Mouse (Mus musculus): ENCODE measurements around the gene Agbl1. TPM values are rescaled to one million over a fixed set of nuclear protein-coding genes. Genes with fewer than 3 reads are reported as not detected.
A peak's percentile ranks its signal among the peaks of the same experiment; 100 is the strongest.

Gene Agbl1
- total RNA-seq, 2 experiments from 2014 or later = 0.09 to 0.16 TPM

- TF ChIP-seq CTCF (IDR thresholded peaks at IDR 0.05) = no peak
- no peak for DNase-seq (ENCODE audit: extremely low spot score in 1 of 2, low spot score in 2 of 2)
- Histone ChIP-seq H3K4me3 (no peak overlapping the region), H3K27ac (no peak overlapping the region)
- intact Hi-C loops (cut with DNase I) = no loop called here
These were observed 255.9 kb downstream of the Agbl1 start for GRCm38 (mm10) chr7:76485546-76485945.

- no peak overlapping the region for H3K27ac ChIP-seq
- H3K4me3 ChIP-seq = no peak overlapping the region
- TF ChIP-seq CTCF (IDR thresholded peaks at IDR 0.05) = no peak
- DNase-seq (ENCODE audit: extremely low spot score in 1 of 2, low spot score in 2 of 2) = no peak
- intact Hi-C loops (cut with DNase I) = no loop called here
These were observed 257.8 kb downstream of the Agbl1 start for GRCm38 (mm10) chr7:76487519-76487918.

- no peak overlapping the region for H3K27ac ChIP-seq
- no peak overlapping the region for H3K4me3 ChIP-seq
- TF ChIP-seq CTCF (IDR thresholded peaks at IDR 0.05) = no peak
- intact Hi-C loops (cut with DNase I) = no loop called here
- no peak for DNase-seq (ENCODE audit: extremely low spot score in 1 of 2, low spot score in 2 of 2)
These were observed 294.6 kb downstream of the Agbl1 start for GRCm38 (mm10) chr7:76524291-76524690.

- DNase-seq (ENCODE audit: extremely low spot score in 1 of 2, low spot score in 2 of 2) = no peak
- TF ChIP-seq CTCF (IDR thresholded peaks at IDR 0.05) = no peak
- intact Hi-C loops (cut with DNase I) = no loop called here
These were observed 316.8 kb downstream of the Agbl1 start for GRCm38 (mm10) chr7:76546456-76546855.

GRCm38 (mm10) chr7:76547313-76547712 is 317.6 kb downstream of the Agbl1 start:
- Histone ChIP-seq H3K4me3 (no peak overlapping the region), H3K27ac (no peak overlapping the region)
- intact Hi-C loops (cut with DNase I) = no loop called here
- TF ChIP-seq CTCF (IDR thresholded peaks at IDR 0.05) = no peak
- no peak for DNase-seq (ENCODE audit: extremely low spot score in 1 of 2, low spot score in 2 of 2)

More at GRCm38 (mm10) chr7:76546456-76546855, 316.8 kb downstream of the Agbl1 start:
- no peak overlapping the region for H3K27ac ChIP-seq
- H3K4me3 ChIP-seq = no peak overlapping the region

GRCm38 (mm10) chr7:76551860-76552259 is 322.2 kb downstream of the Agbl1 start:
- H3K4me3 ChIP-seq = no peak overlapping the region
- no peak for TF ChIP-seq CTCF (IDR thresholded peaks at IDR 0.05)
- no peak for DNase-seq (ENCODE audit: extremely low spot score in 1 of 2, low spot score in 2 of 2)

GRCm38 (mm10) chr7:76560564-76561258 is 331.0 kb downstream of the Agbl1 start:
- H3K27ac ChIP-seq = no peak overlapping the region
- no peak for TF ChIP-seq CTCF (IDR thresholded peaks at IDR 0.05)
- H3K4me3 ChIP-seq = no peak overlapping the region
- no peak for DNase-seq (ENCODE audit: extremely low spot score in 1 of 2, low spot score in 2 of 2)
- intact Hi-C loops (cut with DNase I) = no loop called here

More at GRCm38 (mm10) chr7:76551860-76552259, 322.2 kb downstream of the Agbl1 start:
- intact Hi-C loops (cut with DNase I) = no loop called here
- H3K27ac ChIP-seq = no peak overlapping the region

GRCm38 (mm10) chr7:76562506-76562905 is 332.8 kb downstream of the Agbl1 start:
- Histone ChIP-seq H3K4me3 (no peak overlapping the region), H3K27ac (no peak overlapping the region)
- intact Hi-C loops (cut with DNase I) = no loop called here
- peak in 1 of 2 experiments; percentile 9 for DNase-seq (ENCODE audit: extremely low spot score in 1 of 2, low spot score in 2 of 2)
- TF ChIP-seq CTCF (IDR thresholded peaks at IDR 0.05) = no peak

- no peak overlapping the region for H3K27ac ChIP-seq
- no peak for DNase-seq (ENCODE audit: extremely low spot score in 1 of 2, low spot score in 2 of 2)
- intact Hi-C loops (cut with DNase I) = no loop called here
- no peak overlapping the region for H3K4me3 ChIP-seq
- TF ChIP-seq CTCF (IDR thresholded peaks at IDR 0.05) = no peak
These were observed 364.9 kb downstream of the Agbl1 start for GRCm38 (mm10) chr7:76594566-76595079.

GRCm38 (mm10) chr7:76597812-76598211 is 368.1 kb downstream of the Agbl1 start:
- Histone ChIP-seq H3K27ac (no peak overlapping the region), H3K4me3 (no peak overlapping the region)
- no peak for TF ChIP-seq CTCF (IDR thresholded peaks at IDR 0.05)
- DNase-seq (ENCODE audit: extremely low spot score in 1 of 2, low spot score in 2 of 2) = no peak
- intact Hi-C loops (cut with DNase I) = no loop called here

- no peak overlapping the region for H3K4me3 ChIP-seq
- intact Hi-C loops (cut with DNase I) = no loop called here
These were observed 370.5 kb downstream of the Agbl1 start for GRCm38 (mm10) chr7:76600050-76600690.

GRCm38 (mm10) chr7:76629528-76629927 is 399.8 kb downstream of the Agbl1 start:
- Histone ChIP-seq H3K27ac (no peak overlapping the region), H3K4me3 (no peak overlapping the region)
- TF ChIP-seq CTCF (IDR thresholded peaks at IDR 0.05) = no peak
- DNase-seq (ENCODE audit: extremely low spot score in 1 of 2, low spot score in 2 of 2) = no peak
- intact Hi-C loops (cut with DNase I) = no loop called here

More at GRCm38 (mm10) chr7:76600050-76600690, 370.5 kb downstream of the Agbl1 start:
- DNase-seq (ENCODE audit: extremely low spot score in 1 of 2, low spot score in 2 of 2) = no peak
- no peak for TF ChIP-seq CTCF (IDR thresholded peaks at IDR 0.05)
- H3K27ac ChIP-seq = no peak overlapping the region
